Mouse (Mus musculus) small intestine, adult 2 months (tissue): ENCODE data around the gene Sh3gl2.

Source experiments
- CTCF ChIP-seq: fragments of 200-500 bp; IDR thresholded peaks from 2 replicates; pipeline ENCODE4 v1.5.1; 2012; ENCODE audit warnings: low read depth, mild to moderate bottlenecking, control low read depth, inconsistent platforms, low read length, moderate library complexity, mixed read lengths; ENCODE audit not compliant: insufficient replicate concordance, insufficient read length; ENCODE audit errors: extremely low read depth
- POLR2A ChIP-seq: fragments of 200-500 bp; IDR thresholded peaks from 2 replicates; pipeline ENCODE4 v1.6.1; 2012; ENCODE audit warnings: low read depth, mild to moderate bottlenecking, control low read depth, inconsistent platforms, low read length, moderate library complexity

DNA sequence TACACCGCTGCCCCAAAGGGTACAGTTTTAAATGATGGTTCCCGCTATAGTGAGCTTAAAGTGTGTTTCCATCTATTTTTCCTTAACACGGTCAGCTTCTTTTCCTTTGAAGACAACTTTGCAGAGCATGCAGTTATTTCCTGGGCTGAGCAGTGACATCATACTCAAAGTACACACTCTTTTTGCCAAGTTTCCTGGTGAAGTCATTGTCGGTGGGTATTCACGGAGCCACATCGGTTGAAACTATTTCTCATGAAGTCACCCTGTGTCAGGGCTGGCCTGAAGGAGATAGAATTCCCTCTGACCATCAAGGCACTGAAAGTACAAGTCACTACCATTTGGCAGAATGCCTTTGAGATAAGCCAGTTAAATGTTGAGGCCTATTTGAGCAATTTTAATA is 354.8 kb downstream of the Sh3gl2 start:
- TF ChIP-seq CTCF (no peak), POLR2A (no peak)
